Mouse (Mus musculus): ENCODE measurements around the gene Lonrf2.

The Lonrf2 gene

GRCm38 (mm10) chr1:38769920-38770319 is 66.6 kb downstream of the Lonrf2 start:
- peak; percentile 80 to 84 for DNase-seq (ENCODE audit: low spot score in 2 of 2)

- DNase-seq (ENCODE audit: low spot score in 2 of 2), result peak; percentile 58 to 80
These were observed 68.7 kb downstream of the Lonrf2 start for GRCm38 (mm10) chr1:38767812-38768211.

GRCm38 (mm10) chr1:38766661-38767572 is 69.6 kb downstream of the Lonrf2 start:
- no peak for DNase-seq (ENCODE audit: low spot score in 2 of 2)

- DNase-seq (ENCODE audit: low spot score in 2 of 2), result no peak
These were observed 70.3 kb downstream of the Lonrf2 start for GRCm38 (mm10) chr1:38766254-38766653.

GRCm38 (mm10) chr1:38763960-38764613 is 72.4 kb downstream of the Lonrf2 start:
- DNase-seq (ENCODE audit: low spot score in 2 of 2), result no peak

GRCm38 (mm10) chr1:38760424-38760823 is 76.1 kb downstream of the Lonrf2 start:
- no peak for DNase-seq (ENCODE audit: low spot score in 2 of 2)

GRCm38 (mm10) chr1:38757791-38758403 is 78.6 kb downstream of the Lonrf2 start:
- no peak for DNase-seq (ENCODE audit: low spot score in 2 of 2)

GRCm38 (mm10) chr1:38743863-38744262 is 92.6 kb downstream of the Lonrf2 start:
- DNase-seq (ENCODE audit: low spot score in 2 of 2), result no peak

All from right cerebral cortex, adult 2 months (tissue).